Mouse (Mus musculus) liver, embryonic 13.5 days (tissue): Measurements from ENCODE around the gene Efcab7. TPM values are rescaled to one million over a fixed set of nuclear protein-coding genes. Genes with fewer than 3 reads are reported as not detected.
A peak's percentile ranks its signal among the peaks of the same experiment; 100 is the strongest.

Experiments used
- ATAC-seq: fragments of 200-750 bp; cut with Nextera tagmentation; 2 replicates; pipeline ENCODE4 v1.8.0; 2017; ENCODE audit warnings: low read depth, mild to moderate bottlenecking, moderate number of reproducible peaks, moderate library complexity
- DNase-seq: peaks from one replicate; pipeline ENCODE4 v3.0.0; 2022
- H3K27ac ChIP-seq: fragments of 300-500 bp; sonication (generic); 2 replicates; pipeline ENCODE4 v1.5.1; 2015; ENCODE audit warnings: moderate library complexity, mild to moderate bottlenecking, inconsistent platforms
- H3K27me3 ChIP-seq: fragments of 300-500 bp; sonication (generic); 2 replicates; pipeline ENCODE4 v1.6.1; 2015; ENCODE audit warnings: mild to moderate bottlenecking, inconsistent platforms
- H3K36me3 ChIP-seq: fragments of 300-500 bp; sonication (generic); 2 replicates; pipeline ENCODE4 v1.6.1; 2015; ENCODE audit warnings: mild to moderate bottlenecking, inconsistent platforms
- H3K4me1 ChIP-seq: fragments of 300-500 bp; sonication (generic); replicated peaks from 2 replicates; pipeline ENCODE4 v1.6.1; 2015; ENCODE audit warnings: inconsistent platforms
- H3K4me2 ChIP-seq: fragments of 300-500 bp; sonication (generic); 2 replicates; pipeline ENCODE4 v1.6.1; 2015; ENCODE audit warnings: inconsistent platforms, mild to moderate bottlenecking, moderate library complexity
- H3K4me3 ChIP-seq: fragments of 300-500 bp; sonication (generic); replicated peaks from 2 replicates; pipeline ENCODE4 v1.5.1; 2015; ENCODE audit warnings: mild to moderate bottlenecking, inconsistent platforms
- H3K9ac ChIP-seq: fragments of 300-500 bp; sonication (generic); 2 replicates; pipeline ENCODE4 v1.6.1; 2015; ENCODE audit warnings: mild to moderate bottlenecking, inconsistent platforms
- H3K9me3 ChIP-seq: fragments of 300-500 bp; sonication (generic); replicated peaks from 2 replicates; pipeline ENCODE4 v1.6.1; 2016; ENCODE audit warnings: inconsistent platforms
- WGBS: fragments of 180-500 bp; shearing (Covaris S2); methylation state at CpG from one replicate; pipeline ENCODE4 v1.1.7; 2015; ENCODE audit not compliant: insufficient replicate concordance; 5-methylcytosine and 5-hydroxymethylcytosine counted together
- polyA plus RNA-seq: library from polyadenylated mRNA; unstranded; fragments of >200 nt; fragmentation: Nextera tagmentation; extraction: Ambion mirVana; gene quantifications from 2 replicates; pipeline ENCODE4 v1.2.1, GENCODE M21; 2015

Efcab7 gene
- polyA plus RNA-seq: 5.7 and 6.7 TPM in 2 replicates

DNA sequence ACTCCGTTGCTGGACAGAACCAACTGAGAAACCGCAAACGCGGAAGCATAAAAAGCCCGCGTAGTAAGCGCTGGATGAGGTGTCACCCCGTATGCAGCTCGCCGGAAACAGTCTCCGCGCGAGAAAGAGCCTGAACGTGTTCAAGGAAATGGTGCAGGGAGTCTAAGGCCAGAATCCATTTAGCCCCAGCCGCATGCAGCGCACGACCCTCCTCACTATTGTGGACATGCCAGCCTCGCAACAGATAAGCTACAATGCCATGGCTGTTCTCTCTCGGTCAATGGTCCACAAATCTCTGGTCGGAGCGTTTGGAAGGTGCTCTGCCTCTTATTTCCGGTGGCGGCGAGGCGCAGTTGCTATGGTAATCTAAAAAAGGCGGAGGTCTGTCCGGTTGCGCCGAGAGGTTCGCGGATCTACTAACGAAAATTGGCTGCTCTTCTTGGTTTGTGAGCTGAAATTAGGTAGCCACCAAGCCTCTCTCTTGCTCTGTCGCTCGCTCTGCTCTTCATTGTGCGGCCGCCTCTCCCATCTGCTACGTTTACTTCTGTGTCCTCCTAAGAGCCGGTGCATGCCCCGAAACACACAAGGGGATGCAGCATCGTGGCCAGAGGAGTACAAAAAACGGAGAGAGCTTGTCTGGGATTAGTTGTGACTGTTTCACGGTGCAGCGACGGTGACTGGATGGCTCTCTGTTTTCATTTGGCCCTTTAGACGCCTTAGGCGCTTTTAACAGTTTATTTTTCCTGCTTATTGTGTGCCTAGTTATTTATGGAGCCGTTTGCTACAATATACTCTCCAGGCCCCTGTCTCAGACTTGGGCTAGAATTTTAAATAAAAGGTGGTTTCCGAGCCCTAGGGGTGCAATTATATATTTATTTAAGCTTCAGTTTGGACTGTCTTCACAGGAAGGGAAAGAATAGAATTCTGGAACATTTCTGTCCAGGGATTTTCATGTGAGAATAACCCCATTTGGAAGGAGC lies at the start of gene Efcab7:
Efcab7 (plus strand) TSS at position 105 of the 980 bp plus-strand sequence.
- 1% methylated on average over 48 of the region's 48 CpGs for WGBS
- Histone ChIP-seq H3K4me2 (peak within 1 kb of the TSS; percentile 79), H3K4me3 (peak within 1 kb of the TSS; percentile 73), H3K9ac (peak within 1 kb of the TSS; percentile 77), H3K9me3 (no peaks in the 10 kb centered on the region), H3K4me1 (peaks cover 13% of the 10 kb centered on the region), H3K36me3 (no peaks in the 10 kb centered on the region), H3K27me3 (no peaks in the 10 kb centered on the region), H3K27ac (peak within 1 kb of the TSS; percentile 72)
- ATAC-seq (peak; percentile 92), DNase-seq (peak; percentile 78)

DNA sequence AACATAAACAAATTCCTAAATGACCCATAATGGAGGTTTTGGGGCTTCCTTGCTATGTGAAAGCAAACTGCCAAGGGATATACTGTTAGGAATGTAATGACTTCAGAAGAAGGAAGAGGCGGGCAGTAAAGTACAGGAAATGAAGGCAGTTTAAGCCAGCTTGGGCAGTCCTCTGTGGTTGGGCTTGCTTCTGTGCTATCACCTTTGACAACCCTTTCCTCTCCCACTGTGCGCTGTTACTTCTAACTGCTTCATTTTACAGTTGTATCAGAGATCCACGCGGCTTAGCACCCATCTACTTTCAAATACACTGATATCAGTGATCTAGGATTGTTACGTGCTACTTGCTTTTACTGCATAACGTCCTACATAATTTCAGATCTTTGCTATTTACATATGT lies 36.6 kb upstream of the Efcab7 start:
- Histone ChIP-seq H3K4me2 (no peak overlapping the region), H3K9me3 (no peaks in the 10 kb centered on the region), H3K4me1 (no peaks in the 10 kb centered on the region), H3K27me3 (no peaks in the 10 kb centered on the region), H3K4me3 (no peak overlapping the region), H3K36me3 (0 out of 2 replicates have a peak, but pooled peaks cover 8% of the 10 kb centered on the region), H3K9ac (no peak overlapping the region), H3K27ac (no peak overlapping the region)
- ATAC-seq (no peak), DNase-seq (no peak)
- WGBS: 40% methylated on average over 6 of the region's 6 CpGs

DNA sequence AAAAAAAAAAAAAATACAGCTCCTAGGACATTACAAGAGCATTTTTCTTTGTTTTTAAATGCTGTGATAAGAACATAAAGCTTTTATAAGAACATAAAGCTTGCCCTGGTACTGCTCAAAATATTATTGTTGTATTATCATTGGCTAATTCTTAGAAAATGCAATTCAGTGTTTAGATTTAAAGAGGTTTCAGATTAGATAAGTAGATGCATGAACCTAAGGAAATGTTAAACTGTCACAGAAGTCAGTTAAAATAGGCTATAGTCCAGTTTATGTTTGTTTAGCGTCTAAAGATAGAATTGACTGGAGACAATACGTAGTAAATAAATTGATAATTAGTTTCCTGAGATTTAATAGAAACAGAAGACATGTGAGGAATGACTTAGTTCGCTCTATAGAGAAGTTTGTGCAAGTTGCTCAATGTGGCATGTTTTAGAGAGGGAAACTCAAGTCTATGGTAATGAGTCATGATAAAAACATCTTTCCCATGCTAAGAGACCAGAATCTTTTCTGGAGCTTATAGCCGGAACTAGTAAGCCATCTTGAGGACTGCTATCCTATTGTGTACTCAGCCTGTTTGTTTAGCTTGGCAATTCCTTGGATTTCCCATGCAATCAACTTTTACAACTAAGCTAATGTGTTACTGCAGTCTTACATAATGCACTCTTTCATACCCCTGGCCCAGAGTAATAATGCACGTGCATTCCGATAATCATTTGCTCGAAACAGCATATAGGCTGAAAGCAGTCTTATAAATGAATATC lies 12.1 kb upstream of the Efcab7 start:
- no peaks in the 10 kb centered on the region for H3K9me3 ChIP-seq
- H3K36me3 ChIP-seq: no peaks in the 10 kb centered on the region
- H3K4me2 ChIP-seq: no peak overlapping the region
- 79% methylated on average over 7 of the region's 7 CpGs for WGBS
- no peak overlapping the region for H3K27ac ChIP-seq
- DNase-seq (no peak), ATAC-seq (no peak)
- no peak overlapping the region for H3K9ac ChIP-seq
- no peak overlapping the region for H3K4me3 ChIP-seq
- H3K4me1 ChIP-seq: no peaks in the 10 kb centered on the region
- no peaks in the 10 kb centered on the region for H3K27me3 ChIP-seq

DNA sequence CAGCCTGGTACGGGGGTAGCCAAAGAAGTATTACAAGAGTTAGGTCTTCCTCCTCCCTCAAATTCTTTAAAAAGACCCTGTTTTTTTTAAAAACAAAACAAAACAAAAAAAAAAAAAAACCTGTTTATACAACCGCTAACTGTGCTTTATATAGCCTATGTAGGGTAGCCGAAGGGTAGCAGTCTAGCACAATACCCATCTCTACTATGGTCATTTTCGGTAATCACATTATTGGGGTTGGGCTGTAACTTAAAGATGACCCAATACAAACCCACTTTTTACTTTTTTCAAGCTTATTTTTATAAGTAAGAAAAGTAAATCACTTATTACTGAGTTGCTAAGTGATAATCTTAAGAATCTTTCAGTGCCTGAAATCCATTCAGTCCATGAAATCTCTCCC lies 661 bp upstream of the Efcab7 start:
- no peak overlapping the region for H3K27ac ChIP-seq
- no peaks in the 10 kb centered on the region for H3K27me3 ChIP-seq
- peaks cover 13% of the 10 kb centered on the region for H3K4me1 ChIP-seq
- no peaks in the 10 kb centered on the region for H3K36me3 ChIP-seq
- H3K9ac ChIP-seq: peak overlapping the region; percentile 77; the same call in 1 of the 2 replicates
- peak overlapping the region; percentile 73 for H3K4me3 ChIP-seq
- DNase-seq (no peak), ATAC-seq (no peak)
- peak overlapping the region; percentile 79 for H3K4me2 ChIP-seq
- no peaks in the 10 kb centered on the region for H3K9me3 ChIP-seq
- WGBS: 41% methylated on average over 4 of the region's 4 CpGs

DNA sequence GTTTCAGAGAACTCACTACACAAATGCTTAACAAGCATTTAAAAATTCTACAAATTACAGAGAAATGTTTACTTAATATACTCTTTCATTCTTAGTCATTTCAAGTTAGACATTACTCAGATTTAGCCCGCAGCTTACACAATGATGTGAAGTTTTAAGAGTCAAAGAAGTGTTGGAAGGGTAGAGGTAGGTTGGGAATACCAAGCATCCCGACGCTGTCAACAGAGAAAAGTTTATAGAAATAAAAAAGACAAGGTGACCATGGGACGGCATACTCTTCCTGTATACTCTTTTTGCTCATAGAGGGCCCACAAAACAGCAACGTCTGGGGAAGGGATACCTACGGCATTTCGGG lies 282 bp upstream of the Efcab7 start:
- Histone ChIP-seq H3K27me3 (no peaks in the 10 kb centered on the region), H3K4me1 (peaks cover 13% of the 10 kb centered on the region), H3K4me3 (peak overlapping the region; percentile 73), H3K9me3 (no peaks in the 10 kb centered on the region), H3K9ac (peak overlapping the region; percentile 77), H3K4me2 (peak overlapping the region; percentile 79), H3K36me3 (no peaks in the 10 kb centered on the region), H3K27ac (peak overlapping the region; percentile 72)
- DNase-seq: no peak
- WGBS: 0% methylated on average over 7 of the region's 7 CpGs
- ATAC-seq: peak; percentile 15; the same call in 1 of the 2 replicates

DNA sequence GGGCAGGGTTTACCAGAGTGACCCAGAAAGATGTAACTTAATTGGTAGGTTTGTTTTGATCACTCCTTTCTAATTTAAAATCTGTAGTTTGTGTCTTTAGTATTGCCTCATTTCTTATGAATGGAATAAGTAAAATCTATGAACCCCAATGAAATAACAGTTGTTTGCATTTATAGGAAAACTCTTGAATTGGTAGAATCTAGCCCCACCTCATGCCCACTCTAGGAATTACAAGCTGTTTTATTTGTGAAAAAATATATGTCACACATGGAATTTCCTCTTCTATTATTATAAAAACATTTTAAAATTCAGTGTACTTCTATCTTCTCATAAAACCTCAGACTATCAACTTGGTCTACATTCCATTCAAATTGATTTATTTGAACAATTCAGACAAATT lies 52.9 kb downstream of the Efcab7 start:
- no peaks in the 10 kb centered on the region for H3K9me3 ChIP-seq
- no peaks in the 10 kb centered on the region for H3K4me1 ChIP-seq
- H3K4me3 ChIP-seq: no peak overlapping the region
- no peak overlapping the region for H3K9ac ChIP-seq
- DNase-seq (no peak), ATAC-seq (no peak)
- no peak overlapping the region for H3K27ac ChIP-seq
- H3K27me3 ChIP-seq: no peaks in the 10 kb centered on the region
- no peaks in the 10 kb centered on the region for H3K36me3 ChIP-seq
- no peak overlapping the region for H3K4me2 ChIP-seq

DNA sequence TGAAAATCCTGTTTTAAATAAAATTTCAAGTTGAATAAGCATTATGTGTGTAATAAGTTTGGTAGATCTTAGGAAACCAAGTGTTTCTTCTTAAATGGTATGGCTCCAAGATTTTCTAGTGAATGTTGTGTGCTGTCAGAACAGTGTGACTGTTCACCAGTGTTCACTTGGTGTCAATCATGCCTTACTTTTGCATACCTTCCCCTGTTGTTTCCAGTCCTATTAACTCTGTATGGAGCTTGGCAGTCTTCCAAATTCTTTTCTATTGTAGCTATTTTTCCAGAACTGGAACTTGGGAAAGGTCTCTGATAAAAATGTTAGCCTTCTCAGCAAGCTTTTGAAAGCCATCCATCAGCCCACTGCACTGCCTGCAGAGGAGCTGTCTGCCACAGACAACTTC lies 53.4 kb downstream of the Efcab7 start:
- Histone ChIP-seq H3K27ac (no peak overlapping the region), H3K4me3 (no peak overlapping the region), H3K9me3 (no peaks in the 10 kb centered on the region), H3K9ac (no peak overlapping the region), H3K27me3 (no peaks in the 10 kb centered on the region), H3K36me3 (no peaks in the 10 kb centered on the region), H3K4me1 (no peaks in the 10 kb centered on the region), H3K4me2 (no peak overlapping the region)
- no peak for ATAC-seq
- DNase-seq: no peak

DNA sequence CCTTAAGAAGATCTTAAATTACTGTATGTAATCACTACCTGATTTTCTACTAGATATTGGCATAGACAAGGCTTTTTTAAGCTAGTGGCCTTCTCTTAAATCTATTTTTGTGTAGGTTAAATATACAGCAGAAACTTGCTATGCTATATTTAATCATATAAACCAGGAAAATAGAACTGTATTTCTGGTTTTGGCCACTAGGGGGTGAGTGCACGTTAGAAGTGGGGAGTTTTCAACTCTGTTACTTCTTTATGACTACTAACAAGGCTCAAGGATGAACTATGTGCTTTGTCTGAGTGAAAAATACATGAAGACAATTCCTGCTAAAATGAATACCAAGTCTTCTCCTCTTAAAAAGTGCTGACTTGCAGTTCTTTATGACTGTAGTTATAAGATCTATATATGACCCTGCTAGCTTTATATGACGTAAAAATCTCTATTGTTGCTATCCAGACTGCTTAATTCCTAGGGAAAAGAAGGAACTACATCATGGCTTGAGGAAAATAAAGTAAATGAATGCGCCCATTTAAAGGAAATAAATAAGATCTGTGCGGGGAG lies 85.0 kb downstream of the Efcab7 start:
- no peak overlapping the region for H3K27ac ChIP-seq
- H3K27me3 ChIP-seq: no peaks in the 10 kb centered on the region
- no peak for DNase-seq
- H3K4me1 ChIP-seq: no peaks in the 10 kb centered on the region
- 58% methylated on average over 4 of the region's 4 CpGs for WGBS
- ATAC-seq: no peak
- H3K9ac ChIP-seq: no peak overlapping the region
- H3K36me3 ChIP-seq: no peaks in the 10 kb centered on the region
- no peak overlapping the region for H3K4me3 ChIP-seq
- no peaks in the 10 kb centered on the region for H3K9me3 ChIP-seq
- H3K4me2 ChIP-seq: no peak overlapping the region

DNA sequence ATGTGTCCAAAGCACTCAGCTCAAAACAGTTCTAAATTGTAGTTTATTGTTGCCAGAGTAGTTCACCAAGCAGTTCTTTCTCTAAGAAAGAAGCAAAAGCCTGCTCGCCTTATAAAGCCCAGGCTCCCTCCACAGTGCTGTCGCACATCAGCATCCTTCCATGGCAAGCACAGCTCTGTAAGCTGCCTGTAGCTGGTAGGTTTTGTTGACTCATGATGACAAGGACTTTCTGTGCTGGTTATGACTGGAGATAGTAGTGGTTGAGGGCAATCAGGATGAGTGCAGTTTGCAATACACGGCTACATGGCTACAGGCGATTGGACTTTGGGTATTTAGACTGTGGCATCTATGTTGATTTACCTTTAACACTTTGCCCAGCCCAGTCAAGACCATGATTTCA lies 97.4 kb downstream of the Efcab7 start:
- H3K4me2 ChIP-seq: no peak overlapping the region
- peak; percentile 60 for DNase-seq
- ATAC-seq: peak; percentile 65
- H3K9ac ChIP-seq: no peak overlapping the region
- no peaks in the 10 kb centered on the region for H3K36me3 ChIP-seq
- WGBS: 48% methylated on average over 4 of the region's 4 CpGs
- H3K4me3 ChIP-seq: no peak overlapping the region
- no peaks in the 10 kb centered on the region for H3K27me3 ChIP-seq
- H3K27ac ChIP-seq: no peak overlapping the region; the same call in 1 of the 2 replicates
- peaks cover 43% of the 10 kb centered on the region for H3K4me1 ChIP-seq
- H3K9me3 ChIP-seq: no peaks in the 10 kb centered on the region

DNA sequence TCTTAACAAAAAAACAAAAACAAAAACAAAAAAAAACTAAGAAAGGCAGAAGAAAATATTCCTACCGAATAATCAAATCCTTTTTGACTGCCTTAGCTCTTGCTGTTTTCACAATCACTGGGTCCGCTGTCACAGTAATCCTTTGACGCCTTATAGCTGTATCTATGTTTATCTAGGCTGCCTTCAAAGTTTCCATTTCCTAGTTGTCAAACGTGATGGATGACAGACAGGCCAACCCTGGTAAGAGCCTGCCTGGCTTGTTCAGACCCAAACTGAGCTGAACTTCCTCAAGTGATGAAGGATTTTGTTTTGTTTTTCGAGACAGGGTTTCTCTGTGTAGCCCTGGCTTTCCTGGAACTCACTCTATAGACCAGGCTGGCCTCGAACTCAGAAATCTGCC lies 99.5 kb downstream of the Efcab7 start:
- peak overlapping the region; percentile 82 for H3K27ac ChIP-seq
- H3K4me3 ChIP-seq: no peak overlapping the region
- H3K9ac ChIP-seq: no peak overlapping the region
- H3K9me3 ChIP-seq: no peaks in the 10 kb centered on the region
- ATAC-seq (no peak), DNase-seq (no peak)
- H3K4me1 ChIP-seq: peaks cover 52% of the 10 kb centered on the region
- peak overlapping the region; percentile 86; the same call in 1 of the 2 replicates for H3K4me2 ChIP-seq
- no peaks in the 10 kb centered on the region for H3K27me3 ChIP-seq
- no peaks in the 10 kb centered on the region for H3K36me3 ChIP-seq
- 24% methylated on average over 6 of the region's 6 CpGs for WGBS

DNA sequence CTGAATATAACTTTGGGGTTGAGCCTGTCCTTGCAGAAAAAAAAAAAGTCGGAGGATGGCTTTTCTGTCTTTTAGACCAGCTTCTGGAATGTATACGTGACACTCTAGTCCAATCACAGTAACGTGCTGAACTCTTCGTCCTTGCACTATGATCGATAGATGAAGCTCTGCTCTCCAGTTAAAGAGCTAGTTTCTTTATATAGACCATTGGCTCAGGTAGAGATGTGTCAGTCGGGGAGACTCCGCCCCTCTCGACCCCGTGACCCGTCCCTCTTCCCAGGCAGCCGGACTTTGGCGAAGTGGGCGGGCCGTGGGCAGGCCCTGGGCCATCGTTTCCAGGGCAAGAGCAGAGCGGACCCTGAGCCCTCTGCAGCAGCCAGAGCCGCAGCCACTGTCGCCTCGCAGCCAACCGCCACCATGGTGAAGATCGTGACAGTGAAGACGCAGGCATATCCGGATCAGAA lies 100.2 kb downstream of the Efcab7 start, which contains the start of gene Pgm1:
Pgm1 (plus strand) TSS at position 266 of the 464 bp plus-strand sequence.
- H3K36me3 ChIP-seq: no peaks in the 10 kb centered on the region
- DNase-seq (peak; percentile 78), ATAC-seq (peak; percentile 84)
- H3K4me2 ChIP-seq: peak within 1 kb of the TSS; percentile 86
- H3K4me1 ChIP-seq: peaks cover 56% of the 10 kb centered on the region
- H3K9me3 ChIP-seq: no peaks in the 10 kb centered on the region
- H3K27ac ChIP-seq: peak within 1 kb of the TSS; percentile 82
- H3K4me3 ChIP-seq: peak within 1 kb of the TSS; percentile 67
- WGBS: 2% methylated on average over 23 of the region's 23 CpGs
- H3K9ac ChIP-seq: peak within 1 kb of the TSS; percentile 73
- no peaks in the 10 kb centered on the region for H3K27me3 ChIP-seq
